Mouse (Mus musculus) effector memory CD4-positive, alpha-beta T cell, adult 5 months (primary cell): ENCODE measurements around the gene Gm45799. TPM values are rescaled to one million over a fixed set of nuclear protein-coding genes. Genes with fewer than 3 reads are reported as not detected.

Source experiments
- polyA plus RNA-seq: library from polyadenylated mRNA; unstranded; fragments of 100-300 nt; shearing (Covaris generic); gene quantifications from one replicate; pipeline ENCODE4 v1.2.1, GENCODE M21; 2017

Gene Gm45799
- polyA plus RNA-seq = 5.0 TPM

GRCm38 (mm10) chr7:105640233-105640893 is at the start of gene Gm45799, which contains the start of gene Arfip2:
Gene Gm45799, plus strand, starts transcription at chr7:105640552.
Gene Arfip2, minus strand, starts transcription at chr7:105640416.

DNA sequence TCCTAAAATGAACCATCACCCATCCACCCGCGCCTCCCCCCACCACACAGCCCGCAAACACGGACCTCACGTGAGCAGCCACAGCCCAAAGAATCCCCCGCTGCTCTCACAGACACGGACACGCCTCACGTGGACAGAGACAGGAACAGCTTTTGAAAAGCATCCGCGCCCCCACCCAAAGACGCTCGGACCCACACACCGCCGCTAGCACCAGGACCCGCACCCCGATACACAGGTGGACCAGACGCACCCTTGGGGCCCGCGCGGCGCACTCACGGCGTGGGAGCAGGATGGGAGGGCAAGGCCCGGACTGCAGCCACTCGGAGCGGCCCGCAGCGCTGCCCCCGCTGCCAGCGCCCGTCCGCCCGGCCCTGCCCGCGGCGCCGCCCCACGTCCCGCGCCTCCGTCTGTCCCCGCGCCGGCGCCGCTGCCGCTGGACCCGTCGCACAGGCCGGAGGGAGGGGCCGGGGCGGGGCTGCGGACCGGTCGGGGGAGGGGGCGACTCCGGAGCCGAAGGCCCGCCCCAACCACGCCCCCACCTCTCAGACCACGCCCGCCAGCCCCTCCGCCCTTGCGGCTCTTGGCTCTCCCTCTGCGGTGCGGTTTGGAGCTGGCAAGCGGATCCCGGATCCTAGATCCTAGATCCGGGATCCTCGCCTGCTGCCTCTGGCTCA is 7.1 kb upstream of the Gm45799 start, which contains the start of gene Trim3:
Gene Trim3, minus strand, starts transcription at position 445 of the 674 bp plus-strand sequence.

DNA sequence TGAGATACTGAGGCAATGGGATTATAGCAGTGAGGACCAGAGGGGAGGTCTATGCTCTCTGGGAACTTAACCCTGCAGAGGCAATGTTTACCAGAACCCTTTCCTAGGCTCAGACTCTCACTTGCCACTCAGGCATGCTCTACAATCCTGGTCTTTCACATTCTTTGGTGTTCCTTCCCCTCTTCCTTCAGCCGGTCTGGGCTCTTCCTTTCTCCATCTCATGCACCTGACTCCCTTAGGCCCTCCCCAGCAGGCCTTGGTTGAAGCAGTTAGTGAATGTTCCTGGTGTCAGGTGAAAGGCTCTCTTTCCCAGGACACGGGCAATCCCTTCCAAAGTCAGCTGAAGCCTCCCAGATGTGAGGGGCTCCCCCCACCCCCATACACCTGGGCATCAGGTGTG is 596 bp upstream of the Gm45799 start, which contains the start of gene Timm10b:
Gene Timm10b, plus strand, starts transcription at position 301 of the 400 bp plus-strand sequence.

DNA sequence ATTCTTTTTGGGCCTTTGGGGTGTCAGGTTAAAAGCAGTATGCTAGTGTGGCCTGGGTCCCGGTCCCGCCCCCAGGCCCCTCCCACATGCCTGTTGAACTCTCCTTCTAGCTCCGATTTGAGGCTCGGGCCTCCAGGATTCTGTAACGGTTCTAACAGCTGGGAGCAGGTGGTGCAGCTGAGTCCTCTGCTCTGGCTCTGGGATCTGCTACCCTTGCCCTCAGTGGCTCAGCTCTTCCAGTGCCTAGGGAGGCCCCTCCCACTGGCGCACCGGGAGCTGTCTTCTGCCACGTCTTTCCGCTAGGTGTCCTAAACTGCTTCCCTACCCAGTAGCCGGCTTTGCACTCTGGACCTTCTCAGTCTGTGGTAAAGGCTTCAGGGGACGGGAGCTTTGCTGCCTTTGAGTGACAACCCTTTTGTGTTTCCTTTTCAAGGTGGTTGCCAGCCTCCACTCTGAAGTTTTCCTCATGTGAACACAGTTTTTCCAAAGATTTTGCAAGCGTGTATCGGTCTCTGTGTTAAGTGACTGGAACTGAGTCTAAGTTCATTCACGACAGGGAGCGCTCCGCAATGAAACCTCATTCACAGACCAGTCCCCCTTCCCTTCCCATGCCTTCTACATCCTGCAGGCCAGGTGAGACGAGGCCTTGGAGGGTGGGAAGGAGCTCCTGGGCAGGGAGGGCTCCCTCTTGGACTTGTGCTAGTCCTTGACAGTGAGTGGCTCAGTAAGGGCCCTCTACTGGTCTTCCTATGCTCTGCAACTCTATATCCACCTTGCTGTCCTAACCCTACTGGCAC is 10.5 kb downstream of the Gm45799 start, which contains the start of gene Dnhd1:
Gene Dnhd1, plus strand, starts transcription at position 189 of the 797 bp plus-strand sequence.

Other genes starting within 250 kb of the Gm45799 start
- 46.2 TPM for gene Fam160a2, start 240.5 kb upstream of the Gm45799 start, polyA plus RNA-seq
- not detected for gene Cnga4, start 236.0 kb upstream of the Gm45799 start, polyA plus RNA-seq
- not detected for gene Cckbr, start 214.8 kb upstream of the Gm45799 start, polyA plus RNA-seq
- not detected for gene Cavin3, start 158.3 kb upstream of the Gm45799 start, polyA plus RNA-seq
- gene Smpd1, start 86.2 kb upstream of the Gm45799 start, polyA plus RNA-seq = 15.0 TPM
- gene Apbb1, start 58.9 kb upstream of the Gm45799 start, polyA plus RNA-seq = 4.1 TPM
- gene Hpx, start 40.4 kb upstream of the Gm45799 start, polyA plus RNA-seq = not detected
- 6.5 TPM for gene Trim3, start 7.0 kb upstream of the Gm45799 start, polyA plus RNA-seq
- 92.3 TPM for gene Timm10b, start 496 bp upstream of the Gm45799 start, polyA plus RNA-seq
- 15.5 TPM for gene Arfip2, start 136 bp upstream of the Gm45799 start, polyA plus RNA-seq
- gene Dnhd1, start 10.3 kb downstream of the Gm45799 start, polyA plus RNA-seq = 0.47 TPM
- gene Ilk, start 96.0 kb downstream of the Gm45799 start, polyA plus RNA-seq = 116 TPM
- gene Rrp8, start 96.8 kb downstream of the Gm45799 start, polyA plus RNA-seq = 16.6 TPM
- 283 TPM for gene Taf10, start 103.8 kb downstream of the Gm45799 start, polyA plus RNA-seq
- 66.6 TPM for gene Tpp1, start 111.7 kb downstream of the Gm45799 start, polyA plus RNA-seq
- not detected for gene Dchs1, start 147.1 kb downstream of the Gm45799 start, polyA plus RNA-seq
- gene Mrpl17, start 170.5 kb downstream of the Gm45799 start, polyA plus RNA-seq = 63.2 TPM